Mouse (Mus musculus) heart, adult 2 months (tissue): ENCODE data around the gene Castor1.

ENCODE experiments used
- CTCF ChIP-seq: fragments of 200-600 bp; IDR thresholded peaks from 2 replicates; pipeline ENCODE4 v1.8.1; 2022; ENCODE audit warnings: antibody characterized with exemption, mild to moderate bottlenecking, moderate library complexity
- EP300 ChIP-seq: fragments of 200-500 bp; IDR thresholded peaks from 2 replicates; pipeline ENCODE4 v1.6.1; 2011; ENCODE audit warnings: low read depth, low read length, control low read depth; ENCODE audit not compliant: insufficient read depth
- POLR2A ChIP-seq: fragments of 200-500 bp; IDR thresholded peaks from 2 replicates; pipeline ENCODE4 v1.6.1; 2011; ENCODE audit warnings: mild to moderate bottlenecking, low read depth, low read length, control low read depth; ENCODE audit not compliant: insufficient read depth

DNA sequence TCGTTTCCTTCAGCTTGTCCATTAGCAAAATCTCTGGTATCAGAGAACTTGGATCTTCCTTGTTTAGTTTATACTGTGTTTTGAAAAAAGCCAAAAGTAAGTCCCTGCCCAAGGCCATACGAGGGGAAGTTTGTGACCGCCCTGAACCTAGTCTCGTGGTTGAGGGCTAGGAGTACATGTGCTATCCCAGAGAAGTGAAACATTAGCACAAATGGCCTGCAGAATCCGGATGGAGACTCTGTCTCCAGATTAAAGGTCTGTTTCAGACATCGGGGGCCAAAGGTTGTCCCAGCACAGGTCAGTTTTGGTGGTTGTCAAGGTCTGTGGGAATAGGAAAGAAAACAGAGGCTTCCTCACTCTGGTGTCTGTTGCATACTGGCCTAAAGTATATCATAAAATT, 28.8 kb upstream of the Castor1 start:
- no peak for TF ChIP-seq POLR2A
- no peak for TF ChIP-seq CTCF
- TF ChIP-seq EP300: no peak
